Mouse (Mus musculus): ENCODE data around the gene Ldlrap1.

The Ldlrap1 gene

GRCm38 (mm10) chr4:134775234-134775944 lies 7.6 kb upstream of the Ldlrap1 start:
- no peak for DNase-seq (ENCODE audit: low read depth)

GRCm38 (mm10) chr4:134774126-134774525 lies 6.3 kb upstream of the Ldlrap1 start:
- no peak for DNase-seq (ENCODE audit: low read depth)

- no peak for DNase-seq (ENCODE audit: low read depth)
Measured at GRCm38 (mm10) chr4:134772805-134773674, 5.2 kb upstream of the Ldlrap1 start.

- no peak for DNase-seq (ENCODE audit: low read depth)
Measured at GRCm38 (mm10) chr4:134769891-134770290, 2.1 kb upstream of the Ldlrap1 start.

GRCm38 (mm10) chr4:134769081-134769811 lies 1.4 kb upstream of the Ldlrap1 start:
- DNase-seq (ENCODE audit: low read depth) = no peak

- DNase-seq (ENCODE audit: low read depth) = no peak
Measured at GRCm38 (mm10) chr4:134768226-134768888, 533 bp upstream of the Ldlrap1 start.

GRCm38 (mm10) chr4:134766904-134767425 lies 859 bp downstream of the Ldlrap1 start:
- DNase-seq (ENCODE audit: low read depth) = no peak

GRCm38 (mm10) chr4:134766277-134766676 lies 1.5 kb downstream of the Ldlrap1 start:
- no peak for DNase-seq (ENCODE audit: low read depth)

GRCm38 (mm10) chr4:134764333-134764732 lies 3.5 kb downstream of the Ldlrap1 start:
- DNase-seq (ENCODE audit: low read depth) = no peak

GRCm38 (mm10) chr4:134762360-134762759 lies 5.5 kb downstream of the Ldlrap1 start:
- DNase-seq (ENCODE audit: low read depth) = no peak

- no peak for DNase-seq (ENCODE audit: low read depth)
Measured at GRCm38 (mm10) chr4:134760793-134761201, 7.0 kb downstream of the Ldlrap1 start.

GRCm38 (mm10) chr4:134760281-134760680 lies 7.5 kb downstream of the Ldlrap1 start:
- DNase-seq (ENCODE audit: low read depth) = no peak

GRCm38 (mm10) chr4:134759564-134759963 lies 8.3 kb downstream of the Ldlrap1 start:
- DNase-seq (ENCODE audit: low read depth) = no peak

GRCm38 (mm10) chr4:134758922-134759321 lies 8.9 kb downstream of the Ldlrap1 start:
- DNase-seq (ENCODE audit: low read depth) = no peak

GRCm38 (mm10) chr4:134758367-134758766 lies 9.5 kb downstream of the Ldlrap1 start:
- no peak for DNase-seq (ENCODE audit: low read depth)

GRCm38 (mm10) chr4:134756953-134757352 lies 10.9 kb downstream of the Ldlrap1 start:
- no peak for DNase-seq (ENCODE audit: low read depth)

- DNase-seq (ENCODE audit: low read depth) = no peak
Measured at GRCm38 (mm10) chr4:134754941-134755340, 12.9 kb downstream of the Ldlrap1 start.

GRCm38 (mm10) chr4:134754371-134754770 lies 13.5 kb downstream of the Ldlrap1 start:
- DNase-seq (ENCODE audit: low read depth) = no peak

- no peak for DNase-seq (ENCODE audit: low read depth)
Measured at GRCm38 (mm10) chr4:134753516-134754261, 14.1 kb downstream of the Ldlrap1 start.

- no peak for DNase-seq (ENCODE audit: low read depth)
Measured at GRCm38 (mm10) chr4:134752911-134753426, 14.9 kb downstream of the Ldlrap1 start.

Measured in c-Kit-positive CD71-negative TER-119-negative erythroid progenitor cells, embryonic 14.5 days (primary cell).